In genomic region chr4:141643118-141643855, GRCm38 (mm10) we compare ENCODE assay signal across 8 mouse cellular contexts. TPM values are rescaled to one million over a fixed set of nuclear protein-coding genes. Genes with fewer than 3 reads are reported as not detected.
A peak's percentile ranks its signal among the peaks of the same experiment; 100 is the strongest.
DNase-seq lines count a peak whose midpoint lies in the region; ATAC-seq and TF ChIP-seq lines count a peak whose summit lies in the region.

No protein-coding gene starts in this region.

- H3K27me3 ChIP-seq in forebrain, postnatal 0 days (ENCODE audit: insufficient read depth, low read length): no peaks in the 10 kb centered on the region
- H3K27me3 ChIP-seq in midbrain, embryonic 13.5 days: no peaks in the 10 kb centered on the region

- peak; percentile 36 for DNase-seq in urinary bladder, postnatal 14 days (ENCODE audit: low spot score)
- DNase-seq in urinary bladder, adult 18-20 months (ENCODE audit: low spot score in 2 of 2): no peak
- DNase-seq in forebrain, postnatal 0 days: peak; percentile 66
- DNase-seq in heart, postnatal 4 days: peak; percentile 87
- peak; percentile 57 for DNase-seq in layer of hippocampus, adult 9-10 months (ENCODE audit: low spot score)
- DNase-seq in urinary bladder, adult 2 months (ENCODE audit: low spot score): no peak

- 21% methylated on average over 7 of the region's 7 CpGs for WGBS in forebrain, postnatal 0 days
- 52% methylated on average over 7 of the region's 7 CpGs for WGBS in midbrain, embryonic 13.5 days

- H3K4me3 ChIP-seq in forebrain, postnatal 0 days (ENCODE audit: low read depth, low read length): no peak overlapping the region
- no peak overlapping the region for H3K4me3 ChIP-seq in midbrain, embryonic 13.5 days (replicated peaks)

- peaks cover 35% of the 10 kb centered on the region for H3K36me3 ChIP-seq in forebrain, postnatal 0 days (ENCODE audit: insufficient read depth)
- peaks cover 46% of the 10 kb centered on the region for H3K36me3 ChIP-seq in midbrain, embryonic 13.5 days

- no peak for TF ChIP-seq CTCF in forebrain, postnatal 0 days (IDR thresholded peaks at IDR 0.05; ENCODE audit: low read depth)

- peak overlapping the region; percentile 66 for H3K27ac ChIP-seq in forebrain, postnatal 0 days (ENCODE audit: low read depth, low read length)
- H3K27ac ChIP-seq in midbrain, embryonic 13.5 days: peak overlapping the region; percentile 69

- no peaks in the 10 kb centered on the region for H3K4me1 ChIP-seq in forebrain, postnatal 0 days (ENCODE audit: insufficient read depth)
- peaks cover 14% of the 10 kb centered on the region for H3K4me1 ChIP-seq in midbrain, embryonic 13.5 days (replicated peaks)

- H3K4me2 ChIP-seq in forebrain, postnatal 0 days (ENCODE audit: low read depth): no peak overlapping the region
- H3K4me2 ChIP-seq in midbrain, embryonic 13.5 days (replicated peaks): no peak overlapping the region

- H3K9ac ChIP-seq in forebrain, postnatal 0 days: no peak overlapping the region
- no peak overlapping the region for H3K9ac ChIP-seq in midbrain, embryonic 13.5 days (replicated peaks)

- H3K9me3 ChIP-seq in forebrain, postnatal 0 days (ENCODE audit: low read length): no peaks in the 10 kb centered on the region
- no peaks in the 10 kb centered on the region for H3K9me3 ChIP-seq in midbrain, embryonic 13.5 days

- peak; percentile 70 for ATAC-seq in forebrain, postnatal 0 days
- ATAC-seq in midbrain, embryonic 13.5 days: peak; percentile 70
- ATAC-seq in activated CD4-positive, CD25-positive, alpha-beta regulatory T cell, adult 4 months: no peak

RNA-seq across cellular contexts. Expression of gene Slc25a34, which starts 19.7 kb away (rescaled TPM):
- 4.0 and 4.8 TPM in 2 replicates for total RNA-seq in forebrain, postnatal 0 days (2014; rRNA removed)
- polyA plus RNA-seq in forebrain, postnatal 0 days (2015; fragmentation: Nextera tagmentation; extraction: Ambion mirVana): 0.72 and 1.1 TPM in 2 replicates
- 10 to 100 TPM; 32.5 to 33.6 TPM for total RNA-seq in heart, postnatal 4 days (2021)
- polyA plus RNA-seq in midbrain, embryonic 13.5 days (2015; fragmentation: Nextera tagmentation; extraction: Ambion mirVana): 0.17 and 0.19 TPM in 2 replicates
- polyA plus RNA-seq in urinary bladder, adult 2 months (2012; rRNA removed): 0.10 and 0.14 TPM in 2 replicates
- not detected for polyA plus RNA-seq in activated CD4-positive, CD25-positive, alpha-beta regulatory T cell, adult 4 months (2017; shearing (Covaris generic))

RNA-seq across cellular contexts. Expression of gene Plekhm2, which starts 21.4 kb away (rescaled TPM):
- 27.3 and 33.7 TPM in 2 replicates for total RNA-seq in forebrain, postnatal 0 days (2014; rRNA removed)
- polyA plus RNA-seq in forebrain, postnatal 0 days (2015; fragmentation: Nextera tagmentation; extraction: Ambion mirVana): 5.0 and 5.6 TPM in 2 replicates
- 10 to 100 TPM; 57.5 to 64.5 TPM for total RNA-seq in heart, postnatal 4 days (2021)
- 7.5 and 8.3 TPM in 2 replicates for polyA plus RNA-seq in midbrain, embryonic 13.5 days (2015; fragmentation: Nextera tagmentation; extraction: Ambion mirVana)
- 31.5 and 32.0 TPM in 2 replicates for polyA plus RNA-seq in urinary bladder, adult 2 months (2012; rRNA removed)
- 1 to 10 TPM; 3.3 to 3.4 TPM for polyA plus RNA-seq in activated CD4-positive, CD25-positive, alpha-beta regulatory T cell, adult 4 months (2017; shearing (Covaris generic))

RNA-seq across cellular contexts. Expression of gene Tmem82, which starts 24.9 kb away (rescaled TPM):
- total RNA-seq in forebrain, postnatal 0 days (2014; rRNA removed): 0.33 and 0.54 TPM in 2 replicates
- 0.21 and 0.24 TPM in 2 replicates for polyA plus RNA-seq in forebrain, postnatal 0 days (2015; fragmentation: Nextera tagmentation; extraction: Ambion mirVana)
- total RNA-seq in heart, postnatal 4 days (2021): 1 to 10 TPM; 3.1 to 3.2 TPM
- polyA plus RNA-seq in midbrain, embryonic 13.5 days (2015; fragmentation: Nextera tagmentation; extraction: Ambion mirVana): 0.10 and 0.27 TPM in 2 replicates
- 0.87 and 0.94 TPM in 2 replicates for polyA plus RNA-seq in urinary bladder, adult 2 months (2012; rRNA removed)
- polyA plus RNA-seq in activated CD4-positive, CD25-positive, alpha-beta regulatory T cell, adult 4 months (2017; shearing (Covaris generic)): under 1 TPM in 1 of 2 experiments, not detected in 1; 0.19 TPM

RNA-seq across cellular contexts. Expression of gene Fblim1, which starts 37.4 kb away (rescaled TPM):
- total RNA-seq in forebrain, postnatal 0 days (2014; rRNA removed): 20.8 and 22.3 TPM in 2 replicates
- 24.9 and 26.1 TPM in 2 replicates for polyA plus RNA-seq in forebrain, postnatal 0 days (2015; fragmentation: Nextera tagmentation; extraction: Ambion mirVana)
- total RNA-seq in heart, postnatal 4 days (2021): 100 to 1,000 TPM; 122 to 145 TPM
- 24.0 and 24.7 TPM in 2 replicates for polyA plus RNA-seq in midbrain, embryonic 13.5 days (2015; fragmentation: Nextera tagmentation; extraction: Ambion mirVana)
- 95.1 and 129 TPM in 2 replicates for polyA plus RNA-seq in urinary bladder, adult 2 months (2012; rRNA removed)
- under 1 TPM in 1 of 2 experiments, not detected in 1; 0.29 TPM for polyA plus RNA-seq in activated CD4-positive, CD25-positive, alpha-beta regulatory T cell, adult 4 months (2017; shearing (Covaris generic))

RNA-seq across cellular contexts. Expression of gene Rsc1a1, which starts 42.1 kb away (rescaled TPM):
- total RNA-seq in forebrain, postnatal 0 days (2014; rRNA removed): 3.1 and 4.8 TPM in 2 replicates
- 0.36 and 0.53 TPM in 2 replicates for polyA plus RNA-seq in forebrain, postnatal 0 days (2015; fragmentation: Nextera tagmentation; extraction: Ambion mirVana)
- 1 to 10 TPM; 1.6 to 4.0 TPM for total RNA-seq in heart, postnatal 4 days (2021)
- polyA plus RNA-seq in midbrain, embryonic 13.5 days (2015; fragmentation: Nextera tagmentation; extraction: Ambion mirVana): 0.48 TPM in 1 of 2 replicates, not detected in the other
- polyA plus RNA-seq in urinary bladder, adult 2 months (2012; rRNA removed): 14.4 and 17.2 TPM in 2 replicates
- polyA plus RNA-seq in activated CD4-positive, CD25-positive, alpha-beta regulatory T cell, adult 4 months (2017; shearing (Covaris generic)): not detected

Comparison
In these comparisons a context has a peak if more than half of its experiments do, and no peak if none do; other contexts are left out.
1. DNase-seq: peak in urinary bladder, postnatal 14 days (single experiment), forebrain, postnatal 0 days (single experiment), heart, postnatal 4 days (single experiment) and layer of hippocampus, adult 9-10 months (single experiment); none in urinary bladder, adult 18-20 months (0 of 2) and urinary bladder, adult 2 months (single experiment).